Mouse (Mus musculus) left cerebral cortex, adult 11 months (tissue): ENCODE results near the gene Smok3a.
"Not testable (repeated sequence)": the region's sequence is repeated elsewhere in the genome, so short reads cannot be mapped to it uniquely, and the experiment has no call there.

Experiments used
- DNase-seq: peaks from one replicate; pipeline ENCODE4 v3.0.0; 2022; ENCODE audit warnings: low spot score

Gene Smok3a

DNA sequence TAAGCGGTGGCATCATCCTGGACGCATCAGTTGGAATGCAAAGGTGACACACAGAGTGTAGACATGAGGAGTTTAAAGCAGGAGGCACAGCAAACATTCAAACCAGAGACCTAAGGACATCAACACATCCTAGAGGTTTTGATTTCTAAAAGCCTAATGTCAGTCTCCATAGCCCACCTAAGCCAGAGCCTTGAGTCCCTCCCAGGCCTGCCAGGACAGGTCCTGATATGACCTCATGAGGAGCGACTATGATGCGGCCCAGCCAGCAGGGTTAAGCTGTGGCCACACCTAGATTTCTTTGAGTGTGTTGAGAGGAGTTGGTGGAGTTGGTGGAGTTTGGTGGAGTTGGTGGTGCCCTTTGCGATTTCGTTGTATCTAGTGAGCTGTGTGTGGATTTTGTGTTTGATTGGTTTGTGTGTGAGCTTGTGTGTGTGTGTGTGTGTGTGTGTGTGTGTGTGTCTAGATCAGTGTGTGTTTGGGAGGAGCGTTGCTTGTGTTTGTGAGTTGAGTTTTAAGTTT, at the start of gene Smok3a, which contains the start of gene Smok3b:
Gene Smok3a (plus strand): TSS at position 301 of the 519 bp plus-strand sequence.
Gene Smok3b (plus strand): TSS at position 469 of the 519 bp plus-strand sequence.
- not testable (repeated sequence) for DNase-seq

DNA sequence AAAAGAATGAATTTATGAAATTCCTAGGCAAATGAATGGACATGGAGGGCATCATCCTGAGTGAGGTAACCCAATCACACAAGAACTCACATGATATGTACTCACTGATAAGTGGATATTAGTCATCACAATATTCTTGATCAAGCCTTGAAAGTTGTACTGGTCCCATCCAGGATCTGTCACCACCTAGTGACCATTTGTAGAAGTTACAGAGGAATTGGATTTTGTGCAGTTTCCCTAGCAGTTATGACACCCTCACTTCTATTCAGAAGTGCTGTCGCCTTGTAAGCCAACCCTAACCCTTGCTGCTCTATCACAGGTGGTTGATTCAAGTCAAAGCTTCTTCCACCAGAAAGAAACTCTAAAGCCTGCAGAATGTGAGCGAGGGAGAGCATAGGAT, 47.9 kb upstream of the Smok3a start:
- DNase-seq = no peak

DNA sequence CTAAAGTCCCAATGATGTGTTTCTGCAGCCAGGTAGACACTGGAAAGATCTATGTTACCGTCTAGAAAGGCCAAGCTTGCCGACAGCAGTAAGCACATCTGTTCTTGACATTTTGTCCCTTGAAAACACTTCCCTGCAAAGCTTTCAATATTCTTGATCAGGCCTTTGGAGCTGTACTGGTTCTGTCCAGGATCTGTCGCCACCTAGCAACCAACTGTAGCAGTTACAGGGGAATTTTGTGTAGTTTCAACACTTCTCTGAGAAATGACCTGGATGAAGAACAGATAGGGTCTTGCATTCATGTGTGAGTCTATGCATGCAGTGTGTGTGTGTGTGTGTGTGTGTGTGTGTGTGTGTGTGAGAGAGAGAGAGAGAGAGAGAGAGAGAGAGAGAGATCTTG, 47.3 kb upstream of the Smok3a start:
- no peak for DNase-seq

DNA sequence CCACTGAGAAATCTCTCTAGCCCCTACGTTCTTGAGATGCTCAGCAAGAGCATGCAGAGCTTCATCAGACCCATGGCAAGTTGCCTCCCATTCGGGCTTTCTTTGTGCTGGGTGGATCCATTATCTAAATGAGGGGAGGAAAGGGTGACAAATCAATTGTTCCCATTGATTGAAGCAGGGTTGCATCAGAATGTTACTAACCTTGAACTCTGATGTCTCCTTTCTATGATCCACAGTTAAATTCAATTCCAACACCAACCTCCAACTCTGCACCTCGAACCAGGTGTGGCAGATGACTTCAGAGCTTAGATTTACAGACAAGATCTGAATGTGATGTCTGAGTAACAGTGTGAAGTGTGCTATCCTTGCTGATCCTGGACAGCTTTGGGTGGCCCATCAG, 46.3 kb upstream of the Smok3a start:
- DNase-seq = no peak

DNA sequence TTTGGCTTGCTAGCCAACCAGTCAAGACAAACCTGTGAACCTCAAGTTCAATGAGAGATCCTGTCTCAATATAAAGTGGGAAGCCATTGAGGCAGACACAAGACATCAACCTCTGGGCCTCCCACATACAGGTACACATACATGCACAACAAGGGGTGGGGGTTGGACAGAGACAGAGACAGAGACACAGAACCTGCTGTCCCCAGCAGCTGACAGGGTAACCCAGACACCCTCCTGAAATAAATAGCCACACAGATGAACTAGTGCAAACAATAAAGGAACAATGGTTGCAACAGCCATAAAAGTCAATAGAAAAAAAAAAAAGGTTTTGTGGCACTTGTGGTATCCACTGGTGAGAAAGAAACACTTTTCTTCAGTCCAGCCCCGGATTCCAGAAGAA, 45.6 kb upstream of the Smok3a start:
- DNase-seq = no peak

DNA sequence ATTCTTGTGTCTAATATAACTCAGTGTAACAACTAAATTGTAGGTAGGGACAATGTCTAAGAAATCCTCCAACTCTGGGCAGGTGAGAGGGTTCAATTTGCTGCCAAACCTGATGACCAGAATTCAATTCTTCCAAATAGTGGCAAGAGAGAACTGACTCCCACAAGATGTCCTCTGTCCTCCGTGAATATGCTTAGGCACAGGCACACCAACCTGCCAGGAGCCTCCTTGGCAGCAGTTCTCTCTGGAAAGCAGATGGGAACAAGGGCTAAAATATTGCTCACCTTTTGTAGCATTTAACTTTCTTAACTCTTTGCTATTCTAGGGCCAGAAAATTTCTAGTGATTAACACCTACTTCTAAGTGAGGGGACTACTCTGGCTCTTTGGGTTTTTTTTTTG, 43.8 kb upstream of the Smok3a start:
- no peak for DNase-seq

DNA sequence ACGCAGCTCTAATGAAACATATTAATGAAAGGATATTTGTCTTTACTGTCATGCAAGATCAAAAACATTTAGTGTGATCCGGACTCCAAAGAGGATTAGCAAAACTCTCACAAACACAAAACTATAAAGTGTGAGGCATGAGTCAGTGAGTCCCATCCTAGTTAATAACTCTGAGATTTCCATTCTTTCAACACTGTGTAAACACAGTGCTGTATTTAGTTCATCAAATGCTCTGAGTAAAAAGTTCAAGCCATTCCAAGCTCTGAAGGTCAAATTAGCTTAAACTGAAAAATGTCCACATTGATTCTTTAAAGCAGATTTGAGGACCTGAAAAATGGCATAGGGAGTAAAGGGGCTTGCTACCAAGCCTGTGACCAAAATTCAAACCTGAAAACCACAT, 42.0 kb upstream of the Smok3a start:
- DNase-seq = no peak

DNA sequence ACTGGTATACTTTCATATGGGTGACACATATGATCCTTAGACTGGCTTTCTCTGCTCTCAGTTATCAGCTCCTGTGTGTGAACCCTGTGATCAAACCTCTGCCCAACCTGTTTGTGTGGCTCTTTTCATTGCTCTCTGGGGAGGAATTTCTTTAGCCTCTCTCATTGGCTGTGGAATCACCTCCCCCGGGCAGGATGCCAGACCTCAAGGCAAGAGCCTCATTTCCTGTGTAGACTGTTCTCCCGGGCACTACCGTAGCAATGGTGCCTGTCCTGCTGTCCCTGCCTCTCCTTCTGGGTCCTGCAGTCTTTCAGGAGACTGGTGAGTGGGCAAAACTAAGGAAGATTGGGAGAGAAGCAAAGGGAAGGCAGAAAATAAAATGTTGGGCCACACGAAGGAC, 39.8 kb upstream of the Smok3a start, which contains the start of gene Azgp1:
Gene Azgp1 (plus strand): TSS at position 221 of the 400 bp plus-strand sequence.
- DNase-seq = no peak

DNA sequence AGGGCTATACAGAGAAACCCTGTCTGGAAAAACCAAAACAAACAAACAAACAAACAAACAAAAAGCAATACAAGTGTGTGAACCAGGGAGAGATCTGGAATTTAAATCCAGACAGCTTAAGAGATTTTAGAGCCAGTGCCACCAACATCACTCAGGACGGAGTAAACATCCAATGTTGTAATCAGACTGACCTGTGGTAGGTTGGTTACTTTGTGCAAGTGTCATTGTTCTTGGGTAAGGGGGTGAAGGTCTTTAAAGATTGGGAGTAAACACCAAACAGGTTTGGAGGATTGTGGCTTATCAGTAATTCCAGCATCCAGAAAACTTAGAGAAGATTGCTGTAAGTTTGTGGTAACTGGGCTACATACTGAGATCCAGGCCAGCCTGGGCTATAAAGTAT, 34.7 kb upstream of the Smok3a start:
- DNase-seq = no peak

DNA sequence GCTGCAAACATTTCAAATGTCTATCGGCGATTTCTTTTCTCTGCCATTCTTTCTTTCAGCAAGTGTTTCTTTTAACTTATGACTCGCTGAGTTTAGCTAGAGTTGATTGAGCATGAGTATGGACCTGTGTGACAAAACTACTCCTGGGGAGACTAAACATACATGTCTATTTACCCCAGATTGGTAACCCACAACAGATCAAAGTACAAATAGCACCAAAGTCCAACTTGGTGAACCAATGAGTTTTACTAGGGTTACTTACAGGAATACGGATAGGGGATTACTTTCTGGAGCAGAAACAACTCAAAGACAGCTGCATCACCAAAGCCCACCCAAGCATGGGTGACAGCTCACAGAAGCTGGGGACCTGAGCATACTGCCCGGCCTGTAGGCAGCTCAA, 11.6 kb upstream of the Smok3a start:
- no peak for DNase-seq

DNA sequence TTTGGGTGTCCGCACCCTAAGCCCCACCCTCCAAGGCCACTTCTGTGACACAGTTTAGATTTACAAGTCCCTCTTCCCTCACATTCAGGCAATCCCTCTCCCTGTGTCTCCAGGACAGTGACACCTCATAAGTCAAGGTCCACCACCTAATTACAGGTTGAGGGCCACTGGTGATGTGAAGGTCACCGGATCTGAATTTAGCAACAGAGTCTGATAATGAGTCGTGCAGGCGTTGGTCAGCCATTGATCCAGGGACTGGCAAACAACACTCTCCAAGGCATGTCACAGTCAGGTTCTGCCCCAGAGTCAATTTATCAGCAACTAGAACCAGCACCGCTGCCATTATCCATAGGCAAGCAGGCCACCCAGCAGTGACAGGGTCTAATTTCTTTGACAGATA, 8.7 kb upstream of the Smok3a start:
- no peak for DNase-seq

DNA sequence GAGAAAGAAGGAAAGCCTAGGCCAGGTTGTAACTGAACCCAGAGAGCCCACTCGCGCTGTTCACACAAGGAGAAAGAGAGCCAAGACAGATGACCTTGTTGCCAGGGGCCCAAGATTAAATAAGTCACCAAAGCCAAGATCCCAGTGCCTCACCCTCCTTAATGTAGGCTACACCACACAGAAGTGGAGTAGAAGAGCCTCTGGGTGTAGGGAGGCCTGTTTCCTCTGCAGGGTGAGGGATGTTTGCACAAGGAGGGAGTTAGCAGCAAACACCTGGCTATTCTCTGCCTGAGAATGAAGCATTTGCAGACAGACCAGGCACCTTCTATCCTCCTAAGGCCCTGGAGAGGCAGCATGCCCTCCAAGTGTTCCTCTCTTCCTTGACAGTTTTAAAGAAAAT, 4.5 kb upstream of the Smok3a start:
- no peak for DNase-seq

DNA sequence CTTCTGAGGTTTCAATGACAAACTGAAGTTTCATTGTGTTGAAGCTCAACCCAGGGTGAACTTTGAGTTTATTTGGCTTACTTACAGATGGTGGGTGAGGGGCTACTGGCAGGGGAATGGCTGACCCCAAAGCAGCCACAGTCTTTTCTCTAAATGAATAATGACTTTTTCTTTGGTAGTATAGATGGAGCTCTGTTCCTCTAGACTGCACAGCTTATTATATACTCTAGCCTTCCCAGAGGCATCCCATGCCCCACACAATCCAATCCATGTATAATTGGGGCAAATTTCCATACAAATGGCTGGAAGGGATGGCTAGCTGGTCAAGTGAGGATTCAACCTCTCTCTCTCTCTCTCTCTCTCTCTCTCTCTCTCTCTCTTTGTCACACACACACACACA, 4.1 kb upstream of the Smok3a start:
- DNase-seq = no peak

DNA sequence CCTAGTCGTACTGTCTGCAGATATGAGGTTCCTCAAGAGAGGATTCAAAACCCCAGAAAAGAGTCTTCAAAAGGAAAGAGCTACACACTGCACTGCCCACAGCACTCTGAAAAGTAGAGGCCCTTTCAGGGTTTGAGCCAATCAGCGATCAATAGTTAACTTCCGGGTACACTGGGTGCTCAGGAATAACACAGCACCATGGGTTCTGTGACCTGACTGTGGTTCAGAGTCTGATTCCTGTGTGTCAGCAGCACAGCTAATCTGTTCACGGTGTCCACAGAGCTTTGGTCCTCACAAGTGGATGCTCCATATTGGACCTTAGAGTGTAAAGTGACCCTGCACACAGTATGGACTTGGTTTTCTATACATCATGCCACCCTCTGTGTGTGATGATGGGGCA, 1.5 kb upstream of the Smok3a start:
- not testable (repeated sequence) for DNase-seq

DNA sequence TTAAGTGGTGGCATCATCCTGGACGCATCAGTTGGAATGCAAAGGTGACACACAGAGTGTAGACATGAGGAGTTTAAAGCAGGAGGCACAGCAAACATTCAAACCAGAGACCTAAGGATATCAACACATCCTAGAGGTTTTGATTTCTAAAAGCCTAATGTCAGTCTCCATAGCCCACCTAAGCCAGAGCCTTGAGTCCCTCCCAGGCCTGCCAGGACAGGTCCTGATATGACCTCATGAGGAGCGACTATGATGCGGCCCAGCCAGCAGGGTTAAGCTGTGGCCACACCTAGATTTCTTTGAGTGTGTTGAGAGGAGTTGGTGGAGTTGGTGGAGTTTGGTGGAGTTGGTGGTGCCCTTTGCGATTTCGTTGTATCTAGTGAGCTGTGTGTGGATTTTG, 31.8 kb downstream of the Smok3a start, which contains the start of gene Smok3c:
Gene Smok3c (plus strand): TSS at position 301 of the 400 bp plus-strand sequence.
- not testable (repeated sequence) for DNase-seq

DNA sequence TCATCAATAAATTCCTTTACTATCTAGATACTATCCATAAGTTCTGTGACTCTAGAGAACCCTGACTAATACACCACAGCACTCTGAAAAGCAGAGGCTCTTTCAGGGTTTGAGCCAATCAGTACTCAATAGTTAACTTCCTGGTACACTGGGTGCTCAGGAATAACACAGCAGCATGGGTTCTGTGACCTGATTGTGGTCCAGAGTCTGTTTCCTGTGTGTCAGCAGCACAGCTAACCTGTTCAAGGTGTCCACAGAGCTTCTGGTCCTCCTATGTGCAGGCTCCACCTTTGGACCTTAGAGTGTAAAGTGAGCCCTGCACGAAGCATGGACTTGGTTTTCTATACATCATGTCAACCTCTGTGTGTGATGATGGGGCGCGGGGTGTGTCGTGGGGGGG, 52.7 kb downstream of the Smok3a start:
- DNase-seq = no peak

DNA sequence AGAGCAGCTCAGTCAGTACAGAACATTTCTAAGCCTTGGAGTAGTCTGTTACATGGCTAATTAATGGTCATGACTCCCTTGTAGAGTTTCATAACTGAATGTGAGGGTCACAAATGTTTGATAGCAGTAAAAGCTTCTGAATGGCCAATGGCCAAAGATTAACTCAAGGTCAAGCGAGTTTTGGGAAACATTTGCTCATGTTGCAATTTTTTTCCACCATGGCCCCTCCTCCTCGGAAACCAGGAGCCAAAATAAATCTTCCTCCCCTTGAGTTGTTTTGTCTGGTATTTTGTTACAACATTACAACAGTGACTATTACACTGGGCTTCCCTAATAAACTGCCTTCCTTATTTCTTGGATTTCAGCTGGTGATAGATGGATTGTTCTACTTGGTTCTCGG, 54.6 kb downstream of the Smok3a start:
- no peak for DNase-seq

DNA sequence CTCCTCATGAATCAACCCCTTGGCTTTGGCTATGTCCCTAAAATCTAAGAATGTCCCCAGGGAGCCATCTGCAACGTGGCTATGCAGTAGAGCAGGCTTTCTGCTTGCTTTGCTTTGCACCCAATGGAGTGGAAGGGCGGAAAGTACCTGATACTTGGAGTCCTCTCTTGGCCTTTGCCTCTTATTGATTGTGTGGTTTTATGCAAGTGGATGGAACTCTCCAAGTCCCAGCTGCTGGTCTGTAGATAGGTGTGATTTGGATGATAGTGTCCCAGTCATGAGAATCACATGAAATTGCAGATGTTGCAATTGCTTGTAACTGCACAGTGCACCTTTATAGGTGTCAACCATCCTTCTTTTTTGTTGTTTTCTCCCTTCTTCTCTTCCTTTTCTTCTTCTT, 55.1 kb downstream of the Smok3a start:
- DNase-seq = no peak

DNA sequence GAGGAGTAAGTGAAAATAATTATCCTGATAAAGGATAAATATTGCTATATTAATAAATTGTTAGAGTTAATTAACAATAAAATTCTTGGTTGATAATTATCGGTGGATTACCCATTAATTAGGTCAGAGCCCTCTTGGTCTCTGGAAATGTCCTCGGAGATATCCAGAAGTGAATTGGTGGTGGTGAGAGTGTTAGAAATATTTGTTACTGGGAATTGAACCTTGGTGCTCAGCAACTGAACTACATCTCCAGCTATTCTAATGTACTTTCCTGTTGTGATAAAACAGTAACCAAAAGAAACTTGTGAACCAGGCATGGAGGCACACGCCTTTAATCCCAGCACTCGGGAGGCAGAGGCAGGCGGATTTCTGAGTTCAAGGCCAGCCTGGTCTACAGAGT, 59.4 kb downstream of the Smok3a start:
- DNase-seq = no peak

DNA sequence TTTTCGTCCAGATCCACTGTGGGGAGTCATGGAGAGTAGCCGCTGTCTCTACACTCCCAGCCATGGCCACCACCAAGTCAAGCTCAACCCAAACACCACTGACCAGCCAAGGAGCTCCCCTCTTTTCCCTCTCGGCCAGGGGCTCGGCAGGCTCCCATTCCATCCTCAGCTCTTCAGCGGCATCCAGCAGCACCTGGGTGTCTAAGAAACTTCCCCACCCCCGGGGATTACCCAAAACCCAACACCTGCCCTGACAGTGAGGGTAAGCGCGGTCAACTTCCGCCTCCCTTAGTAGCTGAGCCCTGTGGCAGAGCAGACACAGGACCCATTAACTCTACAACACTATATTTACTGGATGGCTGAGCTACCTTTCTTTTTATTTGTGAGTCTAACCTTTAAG, 60.4 kb downstream of the Smok3a start:
- no peak for DNase-seq

DNA sequence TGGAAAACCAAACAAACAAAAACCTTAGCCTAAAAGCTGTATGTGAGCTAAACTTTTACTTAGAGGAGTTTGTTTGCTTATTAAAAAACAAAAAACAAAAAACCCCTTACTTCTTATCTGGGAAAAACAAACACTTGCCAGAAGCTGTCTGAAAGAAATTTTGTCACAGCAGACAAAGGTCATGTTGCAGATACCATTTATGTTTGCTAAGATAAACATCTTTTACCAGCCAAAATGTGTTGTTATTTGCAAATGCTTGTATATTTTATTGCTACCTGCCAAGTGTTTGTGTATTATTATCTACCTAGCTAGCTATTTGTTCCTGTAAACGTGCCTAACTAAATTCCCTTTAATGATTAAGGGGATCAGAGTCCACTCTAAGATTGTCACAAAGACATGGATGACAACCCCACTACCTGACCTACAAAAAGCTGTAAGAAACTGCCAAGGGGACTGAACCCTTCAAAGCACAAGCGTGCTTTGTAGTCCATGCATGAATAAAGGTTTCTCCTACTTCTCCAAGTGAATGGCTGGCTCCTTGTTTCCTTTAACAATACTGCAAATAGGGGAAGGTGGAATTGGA, 62.3 kb downstream of the Smok3a start:
- DNase-seq = no peak

DNA sequence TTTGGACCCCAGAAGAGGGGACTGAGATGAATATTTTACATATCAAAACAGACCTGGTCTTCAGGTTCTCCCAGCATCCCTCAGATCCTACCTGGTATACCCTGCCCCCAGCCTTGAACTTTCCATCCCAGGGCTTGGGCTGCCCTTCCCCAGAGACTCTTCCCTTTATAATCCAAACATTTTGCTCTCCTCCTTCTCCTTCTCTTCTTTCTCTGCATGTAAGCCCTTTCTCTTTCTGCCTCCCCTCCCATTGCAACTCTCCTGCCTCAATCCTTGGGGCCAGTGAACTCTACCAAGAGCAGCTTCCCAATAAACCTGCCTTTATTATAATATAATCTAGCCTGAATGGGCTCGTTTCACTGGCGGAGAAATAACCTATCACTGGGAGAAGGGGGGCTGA, 62.9 kb downstream of the Smok3a start:
- DNase-seq = no peak
